Comparison of ENCODE assay signal across 12 mouse cellular contexts in the genomic region with DNA sequence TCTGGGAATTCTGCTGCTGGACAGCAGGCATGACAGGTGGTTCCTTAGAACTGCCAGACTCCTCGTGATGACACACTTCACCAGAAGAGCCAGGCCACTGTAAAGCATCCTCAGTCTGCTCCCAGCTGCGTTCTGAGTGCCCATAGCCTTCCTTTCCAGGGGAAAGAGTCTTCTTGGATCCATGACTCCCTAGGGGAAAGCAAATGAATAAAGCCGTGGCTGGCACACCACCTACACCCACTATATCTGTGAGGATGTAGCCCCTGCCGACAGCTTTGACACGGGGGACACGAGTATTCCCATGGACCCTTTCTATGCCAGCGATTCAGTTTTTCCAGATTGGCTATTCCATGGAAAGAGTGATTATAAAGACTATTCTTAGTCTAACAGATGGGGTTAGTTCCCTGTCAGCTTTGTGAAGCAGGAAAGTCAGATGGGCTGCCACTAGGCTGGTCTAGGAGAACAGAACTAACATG. TPM values are rescaled to one million over a fixed set of nuclear protein-coding genes. Genes with fewer than 3 reads are reported as not detected.
A peak's percentile ranks its signal among the peaks of the same experiment; 100 is the strongest.
DNase-seq lines count a peak whose midpoint lies in the region; ATAC-seq and TF ChIP-seq lines count a peak whose summit lies in the region.
"Had no signal": no experiment of that assay in that cellular context is flagged by ENCODE, and none has a peak within 500 bp of the region (broad histone marks: within the 10 kb centered on the region; RNA-seq: fewer than 3 reads in every experiment).

No protein-coding gene starts in this region.

- TF ChIP-seq CTCF in left cerebral cortex, adult 2 months (IDR thresholded peaks at IDR 0.05), result no peak

- peak; percentile 59; the same call in 1 of the 2 replicates for ATAC-seq in hindbrain, embryonic 16.5 days
- ATAC-seq: inflammation-experienced regulatory T-cells, adult 6 months had no signal

- intact Hi-C loops in left cerebral cortex, postnatal 4 days (cut with DNase I), result no loop called here
- intact Hi-C loops in left cerebral cortex, adult 2 months (cut with DNase I), result no loop called here

- no peaks in the 10 kb centered on the region for H3K27me3 ChIP-seq in hindbrain, embryonic 16.5 days (replicated peaks; ENCODE audit: control insufficient read depth, insufficient read depth, low read length)
- H3K27me3 ChIP-seq: lung, embryonic 15.5 days had no signal

- no peak overlapping the region for H3K4me2 ChIP-seq in hindbrain, embryonic 16.5 days (ENCODE audit: low read length)
- H3K4me2 ChIP-seq: lung, embryonic 15.5 days had no signal

- no peaks in the 10 kb centered on the region for H3K9me3 ChIP-seq in hindbrain, embryonic 16.5 days (ENCODE audit: control insufficient read depth, low read length)
- H3K9me3 ChIP-seq: heart, embryonic 10.5 days; lung, embryonic 15.5 days had no signal

- peak; percentile 57 for DNase-seq in left cerebral cortex, postnatal 4 days
- no peak for DNase-seq in left cerebral cortex, adult 2 months (ENCODE audit: extremely low spot score in 1 of 2, low spot score in 2 of 2)
- DNase-seq in cerebellum, adult 8-10 months, result peak; percentile 21
- DNase-seq in retina, embryonic 14.5 days (ENCODE audit: low spot score), result peak; percentile 46
- no peak for DNase-seq in heart, postnatal 4 days
- DNase-seq in thymus, postnatal 0 days (ENCODE audit: low spot score), result no peak
- DNase-seq: kidney, postnatal 4 days; thymus, postnatal 25 days had no signal

- 46% methylated on average over 7 of the region's 7 CpGs for WGBS in hindbrain, embryonic 16.5 days

- no peak overlapping the region for H3K4me3 ChIP-seq in left cerebral cortex, adult 2 months
- H3K4me3 ChIP-seq in hindbrain, embryonic 16.5 days (ENCODE audit: low read length), result no peak overlapping the region
- H3K4me3 ChIP-seq: heart, embryonic 10.5 days; lung, embryonic 15.5 days had no signal

- no peaks in the 10 kb centered on the region for H3K36me3 ChIP-seq in hindbrain, embryonic 16.5 days (ENCODE audit: control insufficient read depth, insufficient read depth, low read length)
- H3K36me3 ChIP-seq: heart, embryonic 10.5 days; lung, embryonic 15.5 days had no signal

- H3K9ac ChIP-seq in hindbrain, embryonic 16.5 days (ENCODE audit: low read depth, low read length), result no peak overlapping the region
- H3K9ac ChIP-seq: lung, embryonic 15.5 days had no signal

- H3K4me1 ChIP-seq in hindbrain, embryonic 16.5 days (ENCODE audit: control insufficient read depth, insufficient read depth, low read depth, low read length), result no peaks in the 10 kb centered on the region; the same call in 1 of the 2 replicates
- H3K4me1 ChIP-seq: lung, embryonic 15.5 days had no signal

- no peak overlapping the region for H3K27ac ChIP-seq in left cerebral cortex, adult 2 months
- no peak overlapping the region for H3K27ac ChIP-seq in hindbrain, embryonic 16.5 days (ENCODE audit: low read depth, low read length)
- H3K27ac ChIP-seq: heart, embryonic 10.5 days; lung, embryonic 15.5 days had no signal

RNA-seq across cellular contexts. Expression of gene Fez2, which starts 59.7 kb away (rescaled TPM):
- 10 to 100 TPM; 48.9 to 49.4 TPM for total RNA-seq in left cerebral cortex, postnatal 4 days (2021)
- 10 to 100 TPM; 34.9 to 36.0 TPM for total RNA-seq in left cerebral cortex, adult 2 months (2021)
- polyA plus RNA-seq in hindbrain, embryonic 16.5 days (2015; fragmentation: Nextera tagmentation; extraction: Ambion mirVana), result 63.4 and 64.9 TPM in 2 replicates
- 10 to 100 TPM; 81.9 to 84.0 TPM for total RNA-seq in heart, postnatal 4 days (2021)
- 21.2 and 21.3 TPM in 2 replicates for polyA plus RNA-seq in thymus, postnatal 0 days (2015; fragmentation: Nextera tagmentation; extraction: Ambion mirVana)

Comparison
In these comparisons a context has a peak if more than half of its experiments do, and no peak if none do; other contexts are left out.
1. DNase-seq: peak in left cerebral cortex, postnatal 4 days (single experiment), cerebellum, adult 8-10 months (single experiment) and retina, embryonic 14.5 days (single experiment); none in left cerebral cortex, adult 2 months (0 of 2), heart, postnatal 4 days (single experiment) and thymus, postnatal 0 days (single experiment).